Mouse (Mus musculus): ENCODE data around the gene Zfhx3. TPM values are rescaled to one million over a fixed set of nuclear protein-coding genes. Genes with fewer than 3 reads are reported as not detected.

Zfhx3 gene
- polyA plus RNA-seq, 1 experiment from 2014 or later: 38.7 TPM

DNA sequence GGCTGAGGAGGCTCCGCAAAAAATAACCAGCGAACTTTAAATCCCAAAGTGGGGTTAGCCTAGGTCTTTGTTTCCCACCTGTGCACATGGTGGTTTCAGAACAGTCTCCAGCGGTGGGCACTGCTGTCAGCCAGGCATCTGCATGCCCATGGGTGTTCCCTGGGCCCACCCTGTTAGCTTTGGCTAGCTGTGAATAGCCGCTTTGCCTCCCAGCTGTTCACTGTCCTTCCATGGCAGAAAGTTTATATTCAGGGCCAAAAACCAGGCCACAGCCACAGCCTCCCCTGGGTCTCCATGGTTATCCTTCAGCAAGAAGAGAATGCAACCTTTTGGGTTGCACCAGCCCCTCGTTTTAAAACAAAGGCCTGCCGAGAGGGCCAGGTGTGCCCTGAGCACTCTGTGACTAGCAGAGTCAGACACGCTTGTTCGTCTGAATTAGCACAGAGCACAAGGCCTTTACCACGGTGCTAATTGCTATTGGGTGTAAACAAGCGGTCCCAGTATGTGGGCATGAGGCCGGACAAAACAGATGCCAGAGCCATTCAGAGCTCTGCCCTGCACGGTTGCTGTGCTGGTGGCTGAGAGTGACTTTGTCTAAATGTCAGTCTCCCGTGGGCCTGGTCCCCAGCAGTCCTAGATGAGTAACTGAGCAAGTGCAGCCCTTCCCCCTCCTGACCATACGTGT, 568.3 kb downstream of the Zfhx3 start:
- peak; percentile 97 for ATAC-seq (ENCODE audit: low FRiP score, low read depth)

DNA sequence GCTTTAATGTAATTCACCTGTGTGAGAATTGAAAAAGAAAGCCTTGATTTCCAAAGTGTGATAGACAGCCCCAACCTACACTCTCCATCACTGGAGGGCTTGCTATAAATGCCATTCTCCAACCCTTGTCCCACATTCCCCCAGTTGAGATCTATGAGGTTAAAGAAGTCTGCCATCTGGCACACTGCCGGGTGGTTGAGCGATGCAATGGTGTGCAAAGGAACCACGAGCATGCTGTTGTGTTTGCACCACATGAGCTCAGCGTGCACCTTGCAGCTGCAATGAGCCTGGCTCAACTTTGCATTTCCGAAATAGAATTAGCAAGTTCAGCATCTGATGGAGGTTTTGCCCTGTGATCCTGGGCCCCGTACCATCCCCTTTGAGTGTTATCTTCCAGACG, 575.7 kb downstream of the Zfhx3 start:
- H3K27ac ChIP-seq: no peak overlapping the region
- peaks cover 15% of the 10 kb centered on the region for H3K27me3 ChIP-seq (replicated peaks)
- no peaks in the 10 kb centered on the region for H3K36me3 ChIP-seq
- WGBS: 89% methylated on average over 7 of the region's 7 CpGs
- H3K4me2 ChIP-seq (replicated peaks): no peak overlapping the region
- H3K9me3 ChIP-seq: no peaks in the 10 kb centered on the region
- no peaks in the 10 kb centered on the region for H3K4me1 ChIP-seq
- no peak overlapping the region for H3K9ac ChIP-seq
- no peak for ATAC-seq (ENCODE audit: low FRiP score, low read depth)
- no peak overlapping the region for H3K4me3 ChIP-seq

More for the DNA sequence above, 568.3 kb downstream of the Zfhx3 start:
- Histone ChIP-seq H3K4me2 (replicated peaks) (peak overlapping the region; percentile 10; the same call in 1 of the 2 replicates), H3K27me3 (replicated peaks) (peaks cover 53% of the 10 kb centered on the region), H3K27ac (no peak overlapping the region), H3K4me1 (no peaks in the 10 kb centered on the region), H3K36me3 (no peaks in the 10 kb centered on the region), H3K9ac (no peak overlapping the region), H3K9me3 (no peaks in the 10 kb centered on the region), H3K4me3 (no peak overlapping the region)
- WGBS: 20% methylated on average over 14 of the region's 14 CpGs

DNA sequence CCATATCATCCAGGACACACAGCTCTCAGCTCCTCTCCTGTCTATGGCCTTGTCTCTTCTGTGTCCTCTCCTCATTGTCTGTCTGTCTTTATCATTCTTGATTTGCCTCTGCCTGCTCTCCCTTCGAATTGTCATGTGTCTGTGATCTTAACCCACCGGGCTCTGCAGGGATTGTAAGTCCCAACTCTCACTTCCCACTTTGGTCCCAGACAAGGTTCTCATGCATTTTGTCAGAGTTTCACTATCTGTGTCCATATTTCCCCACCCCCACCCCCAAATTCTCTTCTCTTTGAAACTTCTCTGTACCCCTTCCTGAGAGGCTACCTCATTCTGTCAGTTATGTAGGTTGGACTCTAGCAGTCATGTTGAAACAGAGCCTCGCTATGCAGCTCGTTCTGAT, 579.6 kb downstream of the Zfhx3 start:
- Histone ChIP-seq H3K4me2 (replicated peaks) (no peak overlapping the region), H3K9me3 (no peaks in the 10 kb centered on the region), H3K27me3 (replicated peaks) (peaks cover 5% of the 10 kb centered on the region; the same call in 1 of the 2 replicates), H3K4me1 (no peaks in the 10 kb centered on the region), H3K27ac (no peak overlapping the region), H3K9ac (no peak overlapping the region), H3K4me3 (no peak overlapping the region), H3K36me3 (no peaks in the 10 kb centered on the region)
- no peak for ATAC-seq (ENCODE audit: low FRiP score, low read depth)
- WGBS: 94% methylated on average over 4 of the region's 4 CpGs

DNA sequence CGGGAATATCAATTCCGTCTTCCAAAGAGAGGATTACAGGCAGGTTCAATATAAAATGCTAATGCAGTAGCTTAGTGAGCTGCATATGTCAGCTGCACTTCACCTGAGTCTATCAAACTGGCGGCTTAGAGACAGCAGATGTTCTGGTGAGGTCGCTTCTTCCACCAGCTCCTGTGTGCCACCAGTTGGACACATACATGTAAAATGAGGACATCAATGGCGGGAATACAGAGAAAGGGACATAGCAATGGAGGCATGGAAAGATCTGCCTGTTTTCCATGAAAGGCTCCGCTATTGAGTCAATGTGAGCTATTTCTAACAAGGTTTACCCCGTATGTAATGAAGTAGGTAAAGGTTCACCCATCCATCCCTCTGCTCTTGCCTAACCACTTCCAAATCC, 587.0 kb downstream of the Zfhx3 start:
- Histone ChIP-seq H3K27me3 (replicated peaks) (no peaks in the 10 kb centered on the region), H3K9me3 (no peaks in the 10 kb centered on the region), H3K4me3 (no peak overlapping the region), H3K4me2 (replicated peaks) (no peak overlapping the region), H3K36me3 (no peaks in the 10 kb centered on the region), H3K27ac (no peak overlapping the region), H3K4me1 (no peaks in the 10 kb centered on the region), H3K9ac (no peak overlapping the region)
- ATAC-seq (ENCODE audit: low FRiP score, low read depth): no peak
- 88% methylated on average over 7 of the region's 7 CpGs for WGBS

DNA sequence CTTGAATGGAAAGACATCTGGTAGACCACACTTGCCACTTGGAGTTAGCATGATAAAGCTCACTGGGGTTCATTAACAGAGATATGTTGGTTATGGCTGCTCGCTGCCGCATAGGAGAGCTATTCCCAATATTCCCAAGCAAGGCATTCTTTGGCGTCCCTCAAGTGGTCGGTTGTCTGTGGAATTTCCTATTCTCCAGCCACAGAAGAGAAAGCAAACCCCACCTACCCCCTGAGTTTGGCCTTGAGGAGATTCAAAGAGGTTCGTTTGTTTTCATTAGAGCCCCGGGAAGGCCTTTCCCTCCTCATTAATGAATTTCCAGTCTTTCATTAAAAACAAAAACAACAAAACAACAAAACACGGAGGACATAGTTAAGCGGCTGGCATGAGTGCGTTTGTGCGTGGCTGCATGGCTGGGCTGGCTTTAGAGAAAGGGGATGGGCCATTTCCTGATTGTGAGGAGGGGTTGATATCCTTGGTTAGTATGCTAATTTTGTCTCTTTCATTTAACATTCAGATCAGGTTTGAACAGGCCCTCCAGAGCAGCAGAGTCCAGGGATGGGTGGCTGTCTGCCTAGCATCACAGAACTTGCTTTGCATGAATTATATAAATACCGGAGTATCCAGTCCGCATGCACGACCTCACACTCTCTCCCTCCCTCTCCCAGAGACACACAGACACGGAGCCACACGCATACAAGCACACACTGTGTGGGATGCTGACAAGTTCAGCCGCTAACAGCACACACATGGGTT, 592.9 kb downstream of the Zfhx3 start:
- WGBS: 78% methylated on average over 16 of the region's 16 CpGs
- Histone ChIP-seq H3K36me3 (no peaks in the 10 kb centered on the region), H3K9ac (no peak overlapping the region), H3K27ac (no peak overlapping the region), H3K4me3 (no peak overlapping the region), H3K4me1 (peaks cover 16% of the 10 kb centered on the region), H3K27me3 (replicated peaks) (no peaks in the 10 kb centered on the region), H3K4me2 (replicated peaks) (peak overlapping the region; percentile 17; the same call in 1 of the 2 replicates), H3K9me3 (no peaks in the 10 kb centered on the region)
- ATAC-seq (ENCODE audit: low FRiP score, low read depth): peak; percentile 44; the same call in 1 of the 2 replicates

DNA sequence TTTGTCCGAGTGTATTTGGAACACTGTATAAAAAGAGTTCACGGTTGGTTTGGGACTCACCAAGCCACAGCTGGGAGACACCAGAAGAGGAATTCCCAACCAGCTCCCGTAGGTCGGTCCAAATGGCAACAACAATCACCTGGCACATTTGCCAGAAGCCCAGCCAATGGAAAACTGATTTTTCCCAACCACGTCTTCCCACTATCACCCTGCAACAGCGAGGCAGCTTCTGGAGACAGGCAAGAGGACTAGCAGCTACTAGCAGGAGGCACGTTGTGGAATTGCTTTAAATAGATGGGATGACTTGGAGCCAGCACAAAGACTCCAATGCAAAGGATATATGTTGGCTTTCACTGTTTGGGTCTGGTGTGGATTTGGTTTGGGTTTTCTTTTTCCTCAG, 593.7 kb downstream of the Zfhx3 start:
- no peak for ATAC-seq (ENCODE audit: low FRiP score, low read depth)
- H3K4me1 ChIP-seq: peaks cover 16% of the 10 kb centered on the region
- 0 out of 2 replicates have a peak overlapping the region, but pooled peaks have one; percentile 5 for H3K4me3 ChIP-seq
- no peaks in the 10 kb centered on the region for H3K27me3 ChIP-seq (replicated peaks)
- peak overlapping the region; percentile 38; the same call in 1 of the 2 replicates for H3K4me2 ChIP-seq (replicated peaks)
- 86% methylated on average over 7 of the region's 7 CpGs for WGBS
- H3K9me3 ChIP-seq: no peaks in the 10 kb centered on the region
- no peak overlapping the region for H3K27ac ChIP-seq
- no peaks in the 10 kb centered on the region for H3K36me3 ChIP-seq
- H3K9ac ChIP-seq: no peak overlapping the region

DNA sequence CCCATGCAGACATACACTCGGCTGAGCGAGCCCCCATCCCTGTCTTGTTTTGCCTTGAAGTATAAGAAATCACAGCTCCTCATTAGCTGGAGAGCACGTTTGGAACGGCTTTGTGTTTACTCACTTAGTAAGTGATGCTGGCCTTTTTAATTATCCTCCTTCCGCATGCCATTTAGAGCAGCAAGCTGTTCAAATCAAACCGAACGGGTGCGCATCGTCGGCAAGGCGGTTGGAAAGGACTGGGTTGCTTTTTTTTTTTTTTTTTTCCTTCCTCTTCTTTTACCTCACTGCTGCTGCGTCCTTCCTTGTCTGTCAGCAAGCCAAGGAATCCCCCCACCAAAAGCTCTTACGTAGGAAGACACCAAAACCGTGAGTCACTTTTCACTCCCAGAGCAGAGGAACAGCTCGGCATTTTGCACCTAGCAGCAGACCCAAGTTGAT, 594.5 kb downstream of the Zfhx3 start:
- no peaks in the 10 kb centered on the region for H3K36me3 ChIP-seq
- H3K4me2 ChIP-seq (replicated peaks): peak overlapping the region; percentile 38
- no peak overlapping the region for H3K4me3 ChIP-seq
- no peak overlapping the region for H3K27ac ChIP-seq
- no peak for ATAC-seq (ENCODE audit: low FRiP score, low read depth)
- H3K27me3 ChIP-seq (replicated peaks): no peaks in the 10 kb centered on the region
- H3K4me1 ChIP-seq: peaks cover 16% of the 10 kb centered on the region
- no peaks in the 10 kb centered on the region for H3K9me3 ChIP-seq
- H3K9ac ChIP-seq: no peak overlapping the region
- WGBS: 67% methylated on average over 15 of the region's 15 CpGs

DNA sequence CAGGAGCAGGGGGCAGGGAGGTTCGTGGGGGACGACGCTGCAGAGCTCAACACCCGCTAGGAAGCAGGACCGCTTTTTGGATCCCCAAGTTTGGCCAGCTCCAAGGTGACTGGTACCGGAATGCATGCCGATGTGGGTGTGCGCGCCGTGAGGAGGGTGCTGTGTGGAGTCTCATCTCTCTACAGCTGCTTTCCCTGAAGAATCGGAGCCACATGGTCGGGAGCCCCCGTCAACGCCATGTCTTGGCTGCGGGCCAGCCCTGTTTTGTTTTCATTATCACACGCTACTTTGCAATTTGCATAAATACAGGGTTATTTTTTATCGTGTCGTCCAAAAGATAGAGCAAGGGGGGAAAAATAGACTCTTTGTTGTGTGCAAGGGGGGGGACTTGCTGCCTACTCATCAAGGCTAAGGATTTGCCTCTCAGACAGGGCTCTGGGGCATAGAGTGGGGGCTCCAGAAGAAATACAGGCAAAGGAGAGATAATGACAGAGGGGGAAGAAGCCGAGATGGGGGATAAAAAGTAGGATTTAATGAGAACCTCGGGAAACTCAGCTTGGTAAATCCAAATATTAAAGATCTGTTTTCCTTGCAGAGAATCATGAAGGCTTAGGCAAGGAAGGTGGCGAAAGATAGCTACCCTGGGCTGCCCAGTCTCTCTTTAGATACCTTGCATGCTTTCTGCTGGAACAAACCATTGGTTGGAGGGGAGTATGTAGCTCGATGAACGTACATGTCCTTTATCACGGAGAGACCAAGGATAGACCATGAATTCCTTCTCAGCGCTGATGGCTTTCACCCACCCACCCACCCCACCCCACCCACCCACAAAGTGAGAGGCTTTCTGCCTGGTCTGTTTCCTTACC, 595.5 kb downstream of the Zfhx3 start:
- no peak overlapping the region for H3K27ac ChIP-seq
- peak; percentile 50; the same call in 1 of the 2 replicates for ATAC-seq (ENCODE audit: low FRiP score, low read depth)

DNA sequence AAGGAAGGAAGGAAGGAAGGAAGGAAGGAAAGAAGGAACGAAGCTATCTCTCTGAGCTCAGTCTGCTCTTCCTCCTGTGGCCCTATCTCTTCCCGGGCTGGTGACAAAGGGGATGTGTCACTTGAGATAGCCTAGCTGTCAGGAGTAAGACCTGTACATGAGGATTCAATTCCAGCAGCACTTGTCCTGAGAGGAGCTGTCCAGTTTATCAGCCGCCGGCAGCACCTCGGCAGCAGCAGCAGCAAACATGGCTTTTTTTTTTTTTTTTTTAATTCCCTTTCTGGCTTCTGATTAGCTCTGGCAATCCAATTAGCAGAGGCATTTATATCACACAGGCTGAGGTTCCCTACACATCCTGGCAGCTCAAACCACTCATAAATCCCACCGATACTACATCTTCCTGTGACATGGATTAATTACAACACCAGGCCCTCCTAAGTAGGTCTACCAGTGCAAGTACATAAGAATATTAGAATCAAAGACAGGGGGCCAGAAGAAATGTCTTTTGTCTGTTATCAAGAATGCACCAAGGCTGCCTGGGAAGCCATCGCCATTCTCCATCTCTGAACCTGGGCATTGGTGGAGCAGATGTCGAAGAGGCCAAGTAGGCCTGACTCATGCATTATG, 596.6 kb downstream of the Zfhx3 start:
- H3K27me3 ChIP-seq (replicated peaks): no peaks in the 10 kb centered on the region
- peaks cover 16% of the 10 kb centered on the region for H3K4me1 ChIP-seq
- ATAC-seq (ENCODE audit: low FRiP score, low read depth): no peak
- WGBS: 72% methylated on average over 8 of the region's 8 CpGs
- no peaks in the 10 kb centered on the region for H3K9me3 ChIP-seq
- no peaks in the 10 kb centered on the region for H3K36me3 ChIP-seq
- no peak overlapping the region; the same call in 1 of the 2 replicates for H3K4me2 ChIP-seq (replicated peaks)
- no peak overlapping the region for H3K9ac ChIP-seq
- H3K4me3 ChIP-seq: no peak overlapping the region
- H3K27ac ChIP-seq: 0 out of 2 replicates have a peak overlapping the region, but pooled peaks have one; percentile 7

More for the DNA sequence above, 595.5 kb downstream of the Zfhx3 start:
- H3K9ac ChIP-seq: 0 out of 2 replicates have a peak overlapping the region, but pooled peaks have one; percentile 5
- H3K27me3 ChIP-seq (replicated peaks): no peaks in the 10 kb centered on the region
- WGBS: 69% methylated on average over 25 of the region's 25 CpGs
- peak overlapping the region; percentile 38 for H3K4me2 ChIP-seq (replicated peaks)
- H3K9me3 ChIP-seq: no peaks in the 10 kb centered on the region
- H3K4me3 ChIP-seq: no peak overlapping the region
- peaks cover 16% of the 10 kb centered on the region for H3K4me1 ChIP-seq
- H3K36me3 ChIP-seq: no peaks in the 10 kb centered on the region

DNA sequence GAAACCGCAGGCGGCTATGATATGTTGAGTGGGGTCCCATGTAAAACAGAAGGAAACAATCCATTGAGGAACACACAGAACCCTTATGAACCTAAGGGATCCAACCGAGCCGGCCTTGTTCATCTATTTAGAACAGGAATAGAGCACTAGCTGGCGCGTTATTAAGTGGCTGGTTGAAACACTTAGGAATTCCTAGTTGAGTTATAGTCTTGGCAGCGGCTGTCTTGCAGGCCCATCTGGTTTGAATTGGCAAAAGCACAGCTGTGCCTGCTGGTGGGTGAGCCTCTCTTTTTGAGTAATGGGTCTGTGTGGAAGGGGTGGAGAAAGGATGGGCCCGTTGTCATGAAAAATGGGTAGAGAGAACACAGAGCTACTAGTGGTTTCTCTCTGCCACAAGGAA, 610.1 kb downstream of the Zfhx3 start:
- Histone ChIP-seq H3K4me3 (no peak overlapping the region), H3K27me3 (replicated peaks) (no peaks in the 10 kb centered on the region), H3K4me1 (peaks cover 8% of the 10 kb centered on the region; the same call in 1 of the 2 replicates), H3K9me3 (no peaks in the 10 kb centered on the region), H3K4me2 (replicated peaks) (no peak overlapping the region), H3K9ac (no peak overlapping the region), H3K27ac (no peak overlapping the region), H3K36me3 (no peaks in the 10 kb centered on the region)
- ATAC-seq (ENCODE audit: low FRiP score, low read depth): no peak
- WGBS: 51% methylated on average over 8 of the region's 8 CpGs

DNA sequence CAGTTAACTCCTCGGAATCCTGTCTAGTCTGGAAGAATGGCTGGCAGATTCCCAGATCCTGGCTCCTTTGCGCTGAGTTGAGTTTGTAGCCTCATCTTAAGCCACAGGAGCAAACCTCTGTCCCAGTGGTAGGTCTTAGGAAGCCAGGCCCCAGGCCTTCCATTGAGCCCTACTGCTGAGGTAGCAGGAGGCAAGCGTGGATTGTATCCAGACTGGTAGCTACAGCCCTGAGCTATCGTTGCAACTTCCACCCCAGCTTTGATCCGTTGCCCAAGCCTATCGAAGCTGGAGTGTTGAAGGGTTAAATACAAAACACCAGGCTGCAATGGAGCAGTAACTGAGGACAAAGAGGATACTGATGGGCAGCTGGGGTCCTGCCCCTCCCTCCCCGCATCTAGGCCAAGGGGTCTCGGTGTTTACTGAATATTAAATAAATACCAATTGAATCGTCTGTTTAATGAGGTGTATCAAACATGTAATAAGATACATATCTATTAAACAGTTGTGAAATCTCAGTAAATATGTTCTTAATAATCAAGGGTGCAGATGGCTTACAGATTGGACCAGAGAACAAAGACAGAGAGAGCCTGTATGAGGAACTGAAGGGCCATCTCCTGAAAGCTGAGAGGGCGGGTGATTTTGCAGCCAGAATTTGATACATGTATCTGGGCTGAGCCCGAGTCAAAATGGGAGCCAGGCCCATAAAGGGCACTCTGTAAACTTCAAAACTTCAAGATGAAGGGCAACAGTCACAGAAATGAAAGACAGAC, 611.5 kb downstream of the Zfhx3 start:
- H3K9me3 ChIP-seq: no peaks in the 10 kb centered on the region
- H3K27ac ChIP-seq: no peak overlapping the region
- no peak overlapping the region for H3K4me2 ChIP-seq (replicated peaks)
- H3K4me1 ChIP-seq: peaks cover 8% of the 10 kb centered on the region; the same call in 1 of the 2 replicates
- 67% methylated on average over 11 of the region's 11 CpGs for WGBS
- no peak for ATAC-seq (ENCODE audit: low FRiP score, low read depth)
- no peaks in the 10 kb centered on the region for H3K36me3 ChIP-seq
- H3K9ac ChIP-seq: no peak overlapping the region
- H3K4me3 ChIP-seq: no peak overlapping the region
- H3K27me3 ChIP-seq (replicated peaks): no peaks in the 10 kb centered on the region

Data from neural tube, embryonic 12.5 days (tissue).